Mouse (Mus musculus): ENCODE measurements around the gene Myg1.
"Not testable (repeated sequence)": the region's sequence is repeated elsewhere in the genome, so short reads cannot be mapped to it uniquely, and the experiment has no call there.

Gene Myg1

DNA sequence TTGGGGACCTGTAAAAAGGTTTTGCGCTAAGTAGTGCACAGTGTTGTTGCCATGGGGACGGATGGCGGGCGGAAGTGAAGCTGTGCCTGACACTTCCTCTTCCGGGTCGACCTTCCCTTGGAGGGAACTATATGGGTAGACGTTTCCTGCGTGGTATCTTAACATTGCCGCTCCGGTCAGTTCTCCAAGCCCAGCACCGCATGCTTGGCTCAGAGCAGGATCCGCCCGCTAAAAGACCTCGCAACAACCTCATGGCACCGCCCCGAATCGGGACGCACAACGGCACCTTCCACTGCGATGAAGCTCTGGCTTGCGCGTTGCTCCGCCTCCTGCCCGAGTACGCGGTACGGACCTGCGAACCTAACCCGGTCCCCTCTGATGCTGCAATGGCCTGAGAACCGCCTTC is at the start of gene Myg1:
Gene Myg1 (plus strand): TSS at position 100 of the 406 bp plus-strand sequence.
- peak; percentile 91 for DNase-seq

DNA sequence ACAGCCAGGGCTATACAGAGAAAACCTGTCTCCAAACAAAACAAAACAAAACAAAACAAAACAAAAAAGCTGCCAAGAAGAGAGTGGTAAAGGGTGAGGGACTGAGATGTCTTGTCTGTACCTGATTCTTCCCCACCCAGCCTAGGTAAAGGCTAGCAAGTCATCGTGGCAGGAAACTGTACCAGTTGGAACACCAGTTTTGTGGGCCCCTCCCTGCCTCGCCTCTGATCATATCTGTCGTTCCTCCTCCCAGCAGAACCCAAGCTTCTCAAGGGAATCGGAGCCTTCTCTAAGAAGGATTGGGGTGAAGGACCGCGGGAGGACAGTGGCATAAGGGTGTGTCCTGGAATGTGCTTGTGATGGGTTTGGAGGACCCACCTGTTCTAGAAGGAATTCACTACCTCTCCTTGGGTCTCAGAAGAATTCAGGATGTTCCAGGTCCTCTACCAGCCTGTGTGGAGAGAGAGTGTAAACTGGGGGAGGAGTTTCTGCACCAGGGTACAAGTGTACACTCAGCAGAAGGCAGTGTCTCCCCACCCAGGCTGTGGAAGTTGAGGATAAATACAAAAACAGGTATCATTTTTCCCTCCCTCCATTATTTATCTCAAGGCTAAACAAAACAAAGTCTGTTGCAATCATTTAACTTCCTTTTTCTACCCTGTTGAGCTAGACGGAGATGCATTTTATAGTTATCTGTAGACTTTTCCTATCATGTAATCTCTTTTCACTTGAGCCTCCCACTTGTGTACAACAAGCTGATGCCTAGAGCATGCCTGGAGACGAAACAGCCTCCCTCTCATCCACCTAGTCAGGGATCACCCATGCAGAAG is 48.8 kb upstream of the Myg1 start:
- no peak for DNase-seq

DNA sequence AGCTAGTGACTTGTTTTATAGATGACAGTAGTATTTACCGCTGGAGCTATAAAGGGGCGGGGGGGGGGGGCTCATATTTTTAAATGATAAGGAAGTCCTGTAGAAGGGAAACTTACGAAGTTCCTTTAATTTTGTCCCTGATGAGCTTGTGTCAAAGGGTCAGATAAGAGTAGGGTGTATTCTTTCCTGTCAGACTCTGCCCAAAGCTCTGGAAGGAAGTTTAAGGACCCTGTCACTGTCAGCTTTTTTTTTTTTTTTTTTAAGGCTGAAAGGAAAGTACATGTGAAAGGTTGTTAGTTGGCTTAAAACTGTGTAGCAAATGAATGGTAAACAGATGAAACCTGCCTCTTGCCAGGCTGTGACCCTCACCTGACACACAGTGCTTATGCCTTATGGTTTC is 47.9 kb upstream of the Myg1 start:
- DNase-seq: no peak

DNA sequence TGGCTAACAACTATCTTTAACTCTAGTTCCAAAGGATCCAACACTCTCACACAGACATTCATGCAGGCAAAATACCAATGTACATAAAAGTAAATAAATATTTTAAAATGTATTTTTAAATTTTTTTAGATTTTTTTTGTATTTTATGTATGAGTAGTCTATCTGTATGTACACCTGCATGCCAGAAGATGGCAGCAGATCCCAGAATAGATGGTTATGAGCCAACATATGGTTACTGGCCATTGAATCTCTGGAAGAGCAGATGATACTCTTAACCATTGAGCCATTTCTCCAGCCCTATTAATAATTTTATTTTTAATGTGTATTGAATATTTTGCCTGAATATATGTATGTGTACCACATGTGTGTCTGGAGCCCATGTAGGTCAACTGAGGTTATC is 44.1 kb upstream of the Myg1 start:
- peak; percentile 73 for DNase-seq

DNA sequence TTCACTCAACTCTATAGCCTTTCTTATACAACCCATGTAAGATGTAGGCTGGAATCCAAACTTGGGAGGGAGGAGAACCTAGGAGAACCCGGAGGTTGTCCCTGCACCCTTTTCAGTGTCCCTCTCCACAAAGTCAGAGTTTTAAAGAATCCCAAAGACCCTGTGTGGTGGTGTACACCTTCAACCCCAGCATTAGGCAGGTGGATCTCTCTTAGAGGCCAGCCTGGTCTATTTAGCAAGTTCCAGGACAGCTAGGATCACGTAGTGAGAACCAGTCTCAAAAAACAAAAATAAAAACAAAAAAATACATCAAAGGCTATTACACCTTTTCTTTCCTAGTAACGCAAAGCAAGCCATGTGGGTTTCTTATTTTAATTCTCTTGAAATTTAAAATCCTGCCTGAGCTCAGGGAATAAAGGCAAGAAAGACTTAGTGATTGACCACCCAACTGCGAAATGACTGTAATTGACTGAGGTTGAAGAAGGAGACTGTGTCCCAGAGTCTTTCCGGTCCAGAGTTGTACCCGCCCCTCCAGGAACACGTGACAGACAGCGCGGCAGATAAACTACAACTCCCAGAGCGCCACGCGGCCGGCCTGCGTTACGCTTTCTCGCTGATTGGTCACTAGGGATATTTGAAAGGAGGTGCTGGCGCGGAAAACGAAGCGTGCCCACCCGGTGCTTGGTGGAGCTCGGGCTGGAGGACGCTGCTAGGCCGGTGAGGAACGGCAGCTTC is 35.7 kb upstream of the Myg1 start, which contains the start of gene Espl1:
Gene Espl1 (plus strand): TSS at position 634 of the 735 bp plus-strand sequence.
- peak; percentile 97 for DNase-seq

DNA sequence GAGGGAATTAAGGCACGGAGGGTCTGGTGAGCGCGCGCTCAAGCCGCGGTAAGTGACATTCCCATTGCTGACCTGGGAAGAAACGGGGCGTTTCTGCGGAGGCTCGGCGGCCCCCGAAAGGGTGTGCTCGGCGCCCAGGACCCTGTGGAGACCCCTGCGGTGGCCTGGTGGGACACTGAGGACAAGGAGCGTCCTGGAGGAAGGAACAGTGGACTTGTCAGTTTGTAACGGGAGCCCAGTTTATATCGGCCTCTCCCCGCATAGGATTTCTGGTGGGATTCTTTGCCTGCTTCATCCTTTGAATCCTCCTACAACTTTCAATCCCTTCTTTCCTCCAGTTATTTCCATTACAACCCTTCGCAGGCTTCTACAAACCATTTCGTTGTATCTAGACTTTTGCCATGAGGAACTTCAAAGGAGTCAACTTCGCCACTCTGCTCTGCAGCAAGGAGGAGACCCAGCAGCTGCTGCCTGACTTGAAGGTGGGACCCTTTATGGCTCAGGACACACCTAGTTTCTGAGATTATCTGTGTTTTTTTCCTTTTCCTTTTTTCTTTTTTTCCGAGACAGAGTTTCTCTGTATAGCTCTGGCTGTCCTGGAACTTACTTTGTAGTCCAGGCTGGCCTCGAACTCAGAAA is 35.0 kb upstream of the Myg1 start:
- DNase-seq: no peak

DNA sequence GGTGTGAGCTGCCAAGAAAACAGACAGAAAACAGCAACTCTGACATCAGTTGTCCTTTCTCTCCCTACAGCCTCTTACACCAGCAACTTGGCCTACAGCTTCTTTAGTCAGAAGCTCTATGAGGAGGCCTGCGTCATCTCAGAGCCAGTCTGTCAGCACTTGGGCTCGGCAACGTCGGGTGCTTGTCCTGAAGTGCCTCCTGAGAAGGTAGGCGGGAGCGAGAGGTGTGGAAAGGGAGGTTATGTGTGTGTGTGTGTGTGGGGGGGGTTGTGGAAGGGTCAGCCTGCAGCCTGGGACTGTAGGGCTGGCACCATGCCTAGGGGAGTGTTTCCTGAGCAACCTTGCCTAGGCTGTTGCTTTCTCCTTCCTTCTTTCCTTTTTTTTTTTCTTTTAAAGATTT is 29.0 kb upstream of the Myg1 start:
- peak; percentile 76 for DNase-seq

DNA sequence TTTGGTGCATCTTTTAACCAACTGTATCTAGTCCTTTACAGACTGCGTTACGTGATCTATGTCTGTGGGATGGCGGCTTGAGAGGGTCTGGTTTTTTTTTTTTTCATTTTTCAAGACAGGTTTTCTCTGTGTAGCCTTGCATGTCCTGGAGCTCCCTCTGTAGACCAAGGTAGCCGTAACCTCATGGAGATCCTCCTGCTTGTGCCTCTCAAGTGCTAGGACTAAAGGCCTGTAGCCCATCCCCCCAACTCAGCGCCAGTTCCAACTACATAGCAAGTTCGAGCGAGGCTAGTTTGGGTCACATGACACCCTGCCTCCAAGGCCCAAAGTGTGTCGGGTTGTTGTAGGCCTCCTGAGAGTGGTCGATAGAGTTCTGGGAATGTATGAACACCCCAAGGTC is 22.8 kb upstream of the Myg1 start:
- no peak for DNase-seq

DNA sequence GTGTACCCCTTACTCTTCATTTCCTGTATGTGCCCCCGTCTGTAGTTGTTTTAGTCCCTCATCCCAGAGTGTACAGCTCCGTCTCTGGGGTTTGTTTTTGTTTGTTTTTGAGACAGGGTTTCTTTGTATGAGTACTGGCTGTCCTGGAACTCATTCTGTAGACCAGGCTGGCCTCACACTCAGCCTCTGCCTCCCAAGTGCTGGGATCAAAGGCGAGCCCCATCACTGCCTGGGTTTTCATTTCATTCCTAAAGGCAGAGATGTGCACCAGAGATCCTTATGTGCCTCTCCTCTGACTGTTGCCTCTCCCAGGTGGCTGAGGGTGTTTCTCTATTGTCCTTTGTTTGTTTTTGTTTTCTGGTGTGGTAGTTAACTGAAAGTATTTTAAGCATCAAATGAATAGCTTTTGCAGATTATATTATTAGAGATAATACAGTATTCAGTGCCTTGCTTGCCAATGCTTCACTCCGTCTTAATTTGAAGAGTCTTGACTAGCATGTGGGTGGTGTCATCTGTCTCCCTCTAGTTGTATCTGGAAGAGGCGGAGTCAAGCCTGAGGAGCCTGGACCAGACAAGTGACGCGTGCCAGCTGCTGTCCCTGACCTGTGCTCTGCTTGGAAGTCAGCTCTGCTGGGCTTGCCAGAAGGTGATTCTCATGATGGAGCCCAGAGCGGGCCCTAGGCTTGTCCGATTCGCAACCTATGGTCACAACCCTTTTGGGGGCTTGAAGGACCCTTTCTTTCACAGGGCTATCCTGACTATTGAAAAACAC is 21.2 kb upstream of the Myg1 start:
- peak; percentile 83 for DNase-seq

DNA sequence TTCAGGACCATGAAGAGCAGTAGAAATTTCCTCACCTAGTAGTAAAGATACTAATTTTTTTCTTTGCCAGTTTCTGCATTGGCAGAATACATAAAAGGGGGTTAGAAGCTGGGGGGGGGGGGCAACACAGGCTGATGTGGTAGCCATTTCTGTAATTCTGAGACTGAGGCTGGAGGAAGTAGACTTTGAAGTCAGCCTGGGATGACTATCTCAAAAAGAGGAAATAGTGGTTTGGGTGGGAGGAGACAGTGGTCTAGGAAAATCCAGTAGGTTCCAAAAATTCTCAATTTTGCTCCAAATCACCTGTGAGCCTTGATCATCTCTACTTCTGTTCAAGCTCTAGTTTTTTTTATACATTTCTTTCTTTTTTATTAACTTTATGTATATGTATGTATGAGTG is 20.0 kb upstream of the Myg1 start:
- no peak for DNase-seq

DNA sequence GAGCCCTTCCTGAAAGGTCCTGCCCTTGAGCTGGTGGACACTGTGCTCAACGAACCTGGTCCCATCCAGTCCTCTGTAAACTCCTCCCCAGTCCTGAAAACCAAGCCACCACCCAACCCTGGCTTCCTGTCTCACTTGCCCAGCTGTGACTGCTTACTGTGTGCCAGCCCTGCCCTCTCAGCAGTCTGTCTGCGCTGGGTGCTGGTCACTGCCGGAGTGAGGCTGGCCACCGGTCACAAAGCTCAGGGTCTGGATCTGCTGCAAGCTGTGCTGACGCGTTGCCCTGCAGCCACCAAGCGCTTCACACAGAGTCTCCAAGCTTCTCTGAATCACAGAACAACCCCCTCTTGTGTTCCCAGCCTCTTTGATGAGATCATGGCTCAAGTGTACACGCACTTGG is 16.2 kb upstream of the Myg1 start:
- peak; percentile 37 for DNase-seq

DNA sequence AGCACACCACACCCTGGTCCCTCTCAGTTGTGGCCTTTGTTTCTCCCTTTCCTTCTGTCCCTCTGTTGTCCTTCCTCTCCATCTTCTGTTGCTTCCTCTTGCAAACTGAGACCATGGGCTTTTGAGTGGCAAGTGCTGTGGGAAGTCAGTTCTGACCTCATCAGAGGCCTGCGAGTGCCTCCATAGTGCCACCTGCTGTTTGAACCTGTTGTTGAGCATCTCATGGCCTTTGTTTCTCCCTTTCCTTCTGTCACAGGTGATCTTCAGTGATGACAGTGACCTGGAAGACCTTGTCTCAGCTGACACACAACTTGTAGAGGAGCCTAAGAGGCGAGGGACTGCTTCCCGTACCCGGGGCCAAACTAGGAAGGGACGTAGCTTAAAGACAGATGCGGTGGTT is 15.2 kb upstream of the Myg1 start:
- DNase-seq: peak; percentile 83

DNA sequence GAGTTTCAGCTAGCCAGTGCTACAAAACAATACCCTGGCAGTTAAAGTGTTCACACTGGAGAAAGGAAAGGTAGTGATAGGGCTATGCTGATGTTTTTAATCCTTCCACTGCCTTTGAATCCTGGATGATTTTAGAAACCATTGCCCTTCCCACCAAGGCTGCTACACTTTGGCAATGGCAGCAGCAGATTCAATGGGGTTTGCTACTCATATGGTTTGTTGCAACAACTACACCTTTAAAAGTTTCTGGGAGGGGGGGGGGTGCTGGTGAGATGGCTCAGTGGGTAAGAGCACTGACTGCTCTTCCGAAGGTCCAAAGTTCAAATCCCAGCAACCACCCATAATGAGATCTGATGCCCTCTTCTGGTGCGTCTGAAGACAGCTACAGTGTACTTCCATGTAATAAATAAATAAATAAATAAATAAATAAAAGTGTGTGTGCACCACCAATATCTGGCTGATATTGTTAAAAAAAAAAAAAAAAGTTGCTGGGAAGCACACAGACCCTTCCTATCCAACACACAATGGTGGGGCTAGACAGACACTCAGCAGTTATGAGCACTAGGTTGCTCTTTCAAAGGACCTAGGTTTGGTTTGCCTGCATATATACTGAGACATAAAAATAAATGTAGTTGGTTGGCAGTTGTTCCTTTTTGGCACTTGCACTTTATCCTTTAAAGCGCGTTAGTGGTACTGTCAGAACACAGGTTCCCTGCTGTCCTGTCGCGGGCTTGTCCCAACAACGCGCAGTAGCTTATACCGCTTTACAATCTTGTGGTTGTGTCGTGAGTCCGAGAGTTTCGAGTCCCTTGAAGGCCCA is 6.6 kb upstream of the Myg1 start:
- DNase-seq: no peak

DNA sequence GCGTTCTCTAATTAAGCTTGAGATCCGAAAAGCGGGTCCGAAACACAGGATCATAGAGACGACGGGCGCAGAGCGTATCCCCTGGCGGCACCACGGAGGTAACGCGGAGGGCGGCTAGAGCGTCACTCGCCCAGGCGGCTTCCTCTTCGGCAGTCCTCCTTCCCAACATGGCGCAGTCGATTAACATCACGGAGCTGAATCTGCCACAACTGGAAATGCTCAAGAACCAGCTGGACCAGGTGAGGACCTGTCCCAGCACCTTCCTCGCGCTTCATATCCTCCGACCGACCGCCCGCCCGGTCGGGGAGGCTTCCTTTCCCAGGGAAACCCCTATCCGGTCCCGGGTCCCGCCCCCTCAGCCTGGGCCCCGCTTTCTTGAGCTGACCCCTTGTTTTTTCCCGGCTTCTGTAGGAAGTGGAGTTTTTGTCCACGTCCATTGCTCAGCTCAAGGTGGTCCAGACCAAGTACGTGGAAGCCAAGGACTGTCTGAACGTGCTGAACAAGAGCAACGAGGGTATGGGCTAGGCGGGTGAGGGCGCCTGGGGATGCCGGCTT is 5.4 kb upstream of the Myg1 start, which contains the start of gene Pfdn5:
Gene Pfdn5 (plus strand): TSS at position 95 of the 555 bp plus-strand sequence.
- DNase-seq: peak; percentile 91

DNA sequence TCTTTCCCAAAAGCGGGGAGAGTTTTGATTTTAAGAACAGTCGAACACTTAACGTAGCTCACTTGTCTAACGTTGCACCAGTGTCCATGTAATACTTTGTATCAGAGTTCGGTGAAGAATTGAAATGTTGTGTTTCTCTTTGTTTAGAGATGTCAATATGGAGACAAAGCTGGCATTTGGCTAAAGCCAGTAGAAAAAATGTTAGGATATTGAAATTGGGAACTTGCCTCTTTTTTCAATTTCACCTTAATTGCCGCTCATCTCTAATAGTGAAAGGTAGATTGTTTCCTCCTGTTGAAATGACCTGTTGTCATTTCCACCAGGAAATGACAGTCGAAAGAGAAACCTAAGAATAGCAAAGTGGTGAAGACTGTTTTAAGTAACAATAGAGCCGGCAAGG is 4.6 kb upstream of the Myg1 start:
- DNase-seq: no peak

DNA sequence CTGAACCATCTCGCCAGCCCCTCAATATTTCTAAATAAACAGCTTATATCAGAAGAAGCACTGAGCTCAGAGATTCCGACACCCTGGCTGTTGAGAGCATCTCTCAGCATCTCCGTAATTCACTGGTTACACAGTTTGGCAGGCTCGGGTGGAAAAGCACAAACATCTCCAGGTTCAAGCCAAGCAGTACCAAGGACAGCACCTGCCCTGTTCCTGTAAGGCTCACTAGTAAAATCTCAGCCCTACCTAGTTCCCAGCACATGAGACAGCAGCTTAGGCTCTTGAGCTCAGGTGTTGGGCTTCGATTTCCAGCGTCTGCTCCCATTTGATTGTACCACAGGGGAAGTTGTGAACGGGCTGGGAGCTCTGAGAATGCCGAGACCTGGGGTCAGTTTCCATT is 3.7 kb downstream of the Myg1 start:
- DNase-seq: no peak

DNA sequence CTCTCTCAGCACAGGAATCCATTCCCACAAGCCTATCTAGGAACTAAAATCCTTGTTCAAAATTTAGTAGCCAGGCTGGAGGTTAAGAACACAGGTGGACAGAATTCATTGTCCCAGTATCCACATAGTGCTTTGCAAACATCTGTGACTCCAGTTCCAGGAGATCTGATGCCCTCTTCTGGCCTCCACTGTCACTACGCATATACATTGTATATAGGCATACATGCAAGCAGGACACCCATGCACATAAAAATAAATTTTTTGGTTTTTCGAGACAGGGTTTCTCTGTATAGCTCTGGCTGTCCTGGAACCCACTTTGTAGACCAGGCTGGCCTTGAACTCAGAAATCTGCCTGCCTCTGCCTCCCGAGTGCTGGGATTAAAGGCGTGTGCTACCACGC is 4.4 kb downstream of the Myg1 start:
- not testable (repeated sequence) for DNase-seq

DNA sequence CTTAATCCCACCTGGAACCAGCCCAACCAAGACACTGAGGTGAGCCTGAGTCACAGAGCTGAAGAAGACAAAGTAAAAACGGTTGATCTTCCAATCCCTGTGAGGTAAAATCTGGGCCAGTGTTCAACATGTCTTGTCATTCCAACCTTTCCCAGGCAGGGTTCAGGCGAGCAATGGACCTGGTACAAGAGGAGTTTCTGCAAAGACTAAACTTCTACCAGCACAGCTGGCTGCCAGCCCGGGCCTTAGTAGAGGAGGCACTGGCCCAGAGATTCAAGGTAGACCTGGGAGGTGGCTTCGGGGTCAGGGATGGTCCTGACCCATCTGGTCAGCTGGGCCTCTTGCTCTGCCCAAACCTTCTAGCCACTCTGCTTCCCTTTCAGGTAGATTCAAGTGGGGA is 5.4 kb downstream of the Myg1 start:
- DNase-seq: no peak

DNA sequence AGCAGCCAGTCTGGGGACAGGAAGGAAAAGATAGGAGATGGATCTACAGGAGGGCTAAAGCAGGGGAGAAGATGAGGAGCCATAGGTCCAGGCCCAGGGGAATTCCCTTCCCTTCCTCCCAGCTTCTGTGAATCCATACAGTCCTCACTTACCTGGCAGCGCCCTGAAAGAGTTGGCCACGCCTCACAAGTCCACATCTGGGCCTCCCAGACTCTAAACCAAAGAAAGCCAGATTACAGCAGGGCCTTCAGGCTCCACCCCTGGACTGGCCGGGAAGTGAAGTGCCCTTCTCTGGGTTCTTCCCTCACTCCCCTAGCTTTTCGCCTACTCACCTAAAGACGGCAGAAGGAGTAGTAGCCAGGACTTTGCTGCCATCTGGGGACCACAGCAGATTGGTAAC is 8.1 kb downstream of the Myg1 start:
- DNase-seq: no peak

DNA sequence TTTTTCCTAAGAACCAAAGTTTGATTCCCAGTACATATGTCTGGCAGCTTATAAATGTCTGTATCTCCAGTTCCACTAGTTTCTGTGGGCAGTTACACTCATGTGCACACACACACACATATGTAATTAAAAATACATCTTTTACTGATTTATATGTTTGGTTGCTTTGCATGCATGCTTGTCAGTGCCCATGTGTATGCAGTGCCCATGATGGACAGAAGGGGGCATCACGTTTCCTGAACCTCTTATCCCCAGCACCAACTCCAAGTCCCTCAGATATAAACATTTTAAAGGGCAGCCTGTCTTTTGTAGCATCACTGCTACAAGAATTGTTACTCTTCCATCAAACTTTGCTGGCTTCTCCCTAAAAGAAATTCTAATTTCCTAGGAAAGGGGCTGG is 10.1 kb downstream of the Myg1 start:
- peak; percentile 78 for DNase-seq

DNA sequence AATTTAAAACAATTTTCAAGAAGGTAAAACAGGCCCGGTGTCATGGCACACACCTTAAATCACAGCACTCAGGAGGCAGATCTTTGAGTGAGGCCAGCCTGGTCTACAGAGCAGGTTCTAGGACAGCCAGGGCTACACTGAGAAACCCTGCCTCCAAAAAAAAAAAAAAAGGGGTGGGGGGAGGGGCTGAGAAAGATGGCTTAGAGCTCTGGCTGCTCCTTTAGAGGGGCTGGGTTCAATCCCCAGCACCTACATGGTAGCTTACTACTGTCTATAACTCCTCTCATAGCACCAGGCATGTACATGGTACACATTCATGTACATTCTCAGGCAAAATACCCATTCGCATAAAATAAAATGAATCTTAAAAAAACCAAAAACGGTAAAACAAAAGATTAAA is 13.0 kb downstream of the Myg1 start:
- no peak for DNase-seq

DNA sequence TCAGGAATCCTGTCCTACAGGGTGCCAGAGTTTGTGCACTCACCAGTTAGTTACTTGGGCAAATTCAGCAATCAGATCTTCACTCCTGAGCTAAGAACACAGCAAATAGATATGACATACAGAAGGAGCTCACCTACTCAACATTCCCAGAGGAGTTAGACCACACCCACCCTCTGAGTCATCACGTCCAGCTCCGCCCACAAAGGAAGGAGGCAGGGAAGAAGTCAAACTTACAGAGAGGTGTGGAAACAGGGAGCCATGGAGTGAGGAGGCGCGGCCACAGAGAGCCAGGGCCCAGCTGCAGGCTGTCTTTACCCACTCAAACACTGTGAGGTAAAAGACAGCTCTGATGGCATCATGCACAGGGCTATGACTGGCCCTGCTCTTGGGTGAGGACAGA is 14.9 kb downstream of the Myg1 start:
- peak; percentile 37 for DNase-seq
